Mouse (Mus musculus): ENCODE data around the gene Pgf. TPM values are rescaled to one million over a fixed set of nuclear protein-coding genes. Genes with fewer than 3 reads are reported as not detected.
A peak's percentile ranks its signal among the peaks of the same experiment; 100 is the strongest.

The Pgf gene
- polyA plus RNA-seq, 1 experiment from 2014 or later, result 0.36 TPM

- H3K9ac ChIP-seq (replicated peaks), result no peak overlapping the region
- no peaks in the 10 kb centered on the region for H3K9me3 ChIP-seq (ENCODE audit: low read length)
- 44% methylated on average over 18 of the region's 18 CpGs for WGBS (ENCODE audit: insufficient replicate concordance)
- no peak for TF ChIP-seq CTCF (IDR thresholded peaks at IDR 0.05; ENCODE audit: low read depth)
- TF ChIP-seq EP300 (IDR thresholded peaks at IDR 0.05; ENCODE audit: low read depth), result no peak
- peaks cover 2% of the 10 kb centered on the region for H3K4me1 ChIP-seq (ENCODE audit: insufficient read depth)
- no peak overlapping the region for H3K4me3 ChIP-seq (ENCODE audit: low read depth, low read length)
- no peak overlapping the region for H3K4me2 ChIP-seq (ENCODE audit: low read depth, low read length)
- DNase-seq, result no peak
- H3K36me3 ChIP-seq (replicated peaks; ENCODE audit: insufficient read depth, low read length), result no peaks in the 10 kb centered on the region; the same call in 1 of the 2 replicates
- H3K27ac ChIP-seq (ENCODE audit: low read depth), result no peak overlapping the region
- no peak for ATAC-seq
- no peaks in the 10 kb centered on the region for H3K27me3 ChIP-seq (ENCODE audit: insufficient read depth, low read length)
Observed at GRCm38 (mm10) chr12:85140036-85140701, 37.4 kb downstream of the Pgf start.

DNA sequence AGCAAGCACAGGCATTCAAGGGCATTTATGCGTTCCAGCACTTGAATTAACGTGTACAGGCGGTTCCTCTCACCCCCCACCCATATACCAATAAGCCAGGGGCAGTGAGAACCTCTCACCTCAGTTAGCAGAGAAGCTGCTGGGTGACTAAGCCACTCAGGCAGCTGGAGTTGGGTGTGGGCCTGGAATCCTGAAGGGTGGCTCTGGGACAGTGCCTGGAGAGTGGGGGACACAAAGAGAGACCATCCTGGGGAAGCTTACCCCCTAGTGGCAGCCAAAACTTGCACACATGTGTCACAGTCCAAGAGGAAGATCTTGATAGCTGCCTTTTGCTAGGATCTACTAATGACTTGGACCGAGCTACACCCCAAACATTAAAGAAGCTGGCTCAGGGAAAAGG lies 41.0 kb downstream of the Pgf start:
- H3K9me3 ChIP-seq (ENCODE audit: low read length), result no peaks in the 10 kb centered on the region
- no peak overlapping the region for H3K9ac ChIP-seq (replicated peaks)
- no peak overlapping the region for H3K4me3 ChIP-seq (ENCODE audit: low read depth, low read length)
- 83% methylated on average over 4 of the region's 4 CpGs for WGBS (ENCODE audit: insufficient replicate concordance)
- no peaks in the 10 kb centered on the region for H3K27me3 ChIP-seq (ENCODE audit: insufficient read depth, low read length)
- H3K36me3 ChIP-seq (replicated peaks; ENCODE audit: insufficient read depth, low read length), result peaks cover 24% of the 10 kb centered on the region
- ATAC-seq, result no peak
- H3K27ac ChIP-seq (ENCODE audit: low read depth), result no peak overlapping the region
- no peak for DNase-seq
- H3K4me2 ChIP-seq (ENCODE audit: low read depth, low read length), result no peak overlapping the region
- TF ChIP-seq EP300 (IDR thresholded peaks at IDR 0.05; ENCODE audit: low read depth) (no peak), CTCF (IDR thresholded peaks at IDR 0.05; ENCODE audit: low read depth) (peak; percentile 28; the same call in 1 of the 2 replicates)
- H3K4me1 ChIP-seq (ENCODE audit: insufficient read depth), result peaks cover 2% of the 10 kb centered on the region

- ATAC-seq, result 0 out of 2 replicates have a peak, but pooled peaks have one; percentile 2
- H3K4me2 ChIP-seq (ENCODE audit: low read depth, low read length), result no peak overlapping the region
Observed at GRCm38 (mm10) chr12:85135513-85136470, 41.8 kb downstream of the Pgf start.

DNA sequence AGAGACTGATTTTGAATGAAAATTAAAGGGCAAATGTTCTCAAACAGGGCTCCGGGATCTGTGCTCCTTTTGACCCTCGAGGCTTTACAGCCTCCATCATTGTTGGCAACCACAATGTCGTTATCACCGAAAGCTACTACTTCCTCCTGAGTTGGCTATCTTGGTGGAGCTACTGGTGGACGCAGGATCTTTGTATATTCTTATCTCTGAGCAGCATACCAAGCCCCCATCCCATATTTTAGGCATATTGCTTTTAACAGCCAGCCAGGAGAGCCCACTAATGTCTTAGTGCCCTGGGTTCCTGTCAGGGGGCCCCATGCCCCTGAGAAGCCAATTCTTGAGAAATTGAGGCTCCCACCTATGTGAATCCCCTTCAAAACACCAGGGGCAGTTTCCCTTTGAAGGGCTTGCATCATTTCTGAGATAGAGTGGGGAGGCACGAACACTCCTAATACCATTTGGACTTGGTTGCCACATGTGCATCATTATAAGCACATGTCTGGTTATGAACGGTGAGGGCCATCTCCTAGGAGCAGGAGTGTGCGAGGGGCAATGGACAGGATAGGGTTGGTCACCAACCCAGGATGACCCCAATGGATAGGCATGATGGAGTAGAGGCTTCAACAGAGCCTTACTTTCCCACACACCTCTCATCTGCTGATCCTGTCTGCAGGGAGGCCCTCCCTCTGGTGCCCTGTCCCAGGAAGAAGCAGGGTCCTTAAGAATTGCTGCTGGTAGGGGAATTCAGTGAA lies 43.4 kb downstream of the Pgf start:
- Histone ChIP-seq H3K4me2 (ENCODE audit: low read depth, low read length) (no peak overlapping the region), H3K27ac (ENCODE audit: low read depth) (no peak overlapping the region), H3K4me3 (ENCODE audit: low read depth, low read length) (no peak overlapping the region), H3K4me1 (ENCODE audit: insufficient read depth) (peaks cover 2% of the 10 kb centered on the region), H3K27me3 (ENCODE audit: insufficient read depth, low read length) (no peaks in the 10 kb centered on the region), H3K9ac (replicated peaks) (no peak overlapping the region), H3K36me3 (replicated peaks; ENCODE audit: insufficient read depth, low read length) (peaks cover 47% of the 10 kb centered on the region), H3K9me3 (ENCODE audit: low read length) (no peaks in the 10 kb centered on the region)
- WGBS (ENCODE audit: insufficient replicate concordance), result 48% methylated on average over 8 of the region's 8 CpGs
- DNase-seq, result no peak
- TF ChIP-seq EP300 (IDR thresholded peaks at IDR 0.05; ENCODE audit: low read depth) (no peak), CTCF (IDR thresholded peaks at IDR 0.05; ENCODE audit: low read depth) (no peak)
- ATAC-seq, result no peak

More at GRCm38 (mm10) chr12:85135513-85136470, 41.8 kb downstream of the Pgf start:
- Histone ChIP-seq H3K27ac (ENCODE audit: low read depth) (no peak overlapping the region), H3K36me3 (replicated peaks; ENCODE audit: insufficient read depth, low read length) (peaks cover 31% of the 10 kb centered on the region), H3K9me3 (ENCODE audit: low read length) (no peaks in the 10 kb centered on the region), H3K9ac (replicated peaks) (no peak overlapping the region), H3K4me1 (ENCODE audit: insufficient read depth) (peaks cover 2% of the 10 kb centered on the region), H3K27me3 (ENCODE audit: insufficient read depth, low read length) (no peaks in the 10 kb centered on the region), H3K4me3 (ENCODE audit: low read depth, low read length) (no peak overlapping the region)
- DNase-seq, result no peak
- 79% methylated on average over 19 of the region's 19 CpGs for WGBS (ENCODE audit: insufficient replicate concordance)
- no peak for TF ChIP-seq CTCF (IDR thresholded peaks at IDR 0.05; ENCODE audit: low read depth)
- TF ChIP-seq EP300 (IDR thresholded peaks at IDR 0.05; ENCODE audit: low read depth), result no peak

- Histone ChIP-seq H3K9ac (replicated peaks) (no peak overlapping the region), H3K36me3 (replicated peaks; ENCODE audit: insufficient read depth, low read length) (peaks cover 69% of the 10 kb centered on the region), H3K4me2 (ENCODE audit: low read depth, low read length) (no peak overlapping the region), H3K9me3 (ENCODE audit: low read length) (no peaks in the 10 kb centered on the region), H3K27ac (ENCODE audit: low read depth) (no peak overlapping the region), H3K4me3 (ENCODE audit: low read depth, low read length) (no peak overlapping the region), H3K4me1 (ENCODE audit: insufficient read depth) (no peaks in the 10 kb centered on the region), H3K27me3 (ENCODE audit: insufficient read depth, low read length) (no peaks in the 10 kb centered on the region)
- DNase-seq (no peak), ATAC-seq (no peak)
- 85% methylated on average over 6 of the region's 6 CpGs for WGBS (ENCODE audit: insufficient replicate concordance)
- TF ChIP-seq EP300 (IDR thresholded peaks at IDR 0.05; ENCODE audit: low read depth) (no peak), CTCF (IDR thresholded peaks at IDR 0.05; ENCODE audit: low read depth) (no peak)
Observed at GRCm38 (mm10) chr12:85131361-85131760, 46.2 kb downstream of the Pgf start.

All from liver, postnatal 0 days (tissue).